Mouse (Mus musculus) kidney, embryonic 15.5 days (tissue): Measurements from ENCODE around the gene Chrne. TPM values are rescaled to one million over a fixed set of nuclear protein-coding genes. Genes with fewer than 3 reads are reported as not detected.
"Not testable (repeated sequence)": the region's sequence is repeated elsewhere in the genome, so short reads cannot be mapped to it uniquely, and the experiment has no call there.

Experiments
- ATAC-seq: fragments of 200-750 bp; cut with Nextera tagmentation; replicated peaks from 2 replicates; pipeline ENCODE4 v1.8.0; 2017; ENCODE audit warnings: moderate TSS enrichment; ENCODE audit not compliant: low FRiP score
- H3K27ac ChIP-seq: fragments of 300-500 bp; sonication (generic); 2 replicates; pipeline ENCODE4 v1.5.1; 2015; ENCODE audit warnings: mild to moderate bottlenecking, inconsistent platforms
- H3K27me3 ChIP-seq: fragments of 300-500 bp; sonication (generic); 2 replicates; pipeline ENCODE4 v1.6.1; 2015; ENCODE audit warnings: inconsistent platforms
- H3K36me3 ChIP-seq: fragments of 300-500 bp; sonication (generic); 2 replicates; pipeline ENCODE4 v1.6.1; 2015; ENCODE audit warnings: inconsistent platforms
- H3K4me1 ChIP-seq: fragments of 300-500 bp; sonication (generic); 2 replicates; pipeline ENCODE4 v1.6.1; 2015; ENCODE audit warnings: inconsistent platforms
- H3K4me2 ChIP-seq: fragments of 300-500 bp; sonication (generic); 2 replicates; pipeline ENCODE4 v1.6.1; 2015; ENCODE audit warnings: moderate library complexity, mild to moderate bottlenecking, inconsistent platforms
- H3K4me3 ChIP-seq: fragments of 300-500 bp; sonication (generic); replicated peaks from 2 replicates; pipeline ENCODE4 v1.5.1; 2015; ENCODE audit warnings: mild to moderate bottlenecking, inconsistent platforms
- H3K9ac ChIP-seq: fragments of 300-500 bp; sonication (generic); 2 replicates; pipeline ENCODE4 v1.6.1; 2015; ENCODE audit warnings: mild to moderate bottlenecking, inconsistent platforms
- H3K9me3 ChIP-seq: fragments of 300-500 bp; sonication (generic); replicated peaks from 2 replicates; pipeline ENCODE4 v1.6.1; 2016; ENCODE audit warnings: inconsistent platforms
- WGBS: fragments of 180-500 bp; shearing (Covaris S2); methylation state at CpG from one replicate; pipeline ENCODE4 v1.1.7; 2015; ENCODE audit warnings: mixed read lengths; 5-methylcytosine and 5-hydroxymethylcytosine counted together
- polyA plus RNA-seq: library from polyadenylated mRNA; unstranded; fragments of >200 nt; fragmentation: Nextera tagmentation; extraction: Ambion mirVana; gene quantifications from 2 replicates; pipeline ENCODE4 v1.2.1, GENCODE M21; 2015

Gene Chrne
- polyA plus RNA-seq, 1 experiment from 2014 or later: 0.27 TPM

DNA sequence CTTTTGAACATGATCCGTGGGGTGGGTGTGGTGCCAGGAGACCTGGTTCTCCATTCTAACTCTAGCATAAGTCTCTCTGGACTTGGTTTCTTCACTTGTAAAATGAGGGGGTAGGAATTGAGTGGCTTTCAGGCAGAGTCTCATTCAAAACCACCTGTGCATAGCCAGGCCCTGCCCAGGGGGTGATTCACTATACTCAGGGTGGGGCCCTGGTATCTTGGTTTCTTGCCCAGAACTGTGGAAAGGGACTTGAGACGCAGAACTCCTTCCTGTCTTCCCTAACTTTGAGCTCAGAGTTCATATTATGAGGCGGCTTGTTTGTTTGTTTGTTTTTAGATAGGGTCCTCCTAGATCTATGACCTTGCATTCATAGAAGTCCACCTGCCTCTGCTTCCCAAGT is 41.8 kb downstream of the Chrne start:
- Histone ChIP-seq H3K4me3 (no peak overlapping the region), H3K36me3 (no peaks in the 10 kb centered on the region), H3K27me3 (no peaks in the 10 kb centered on the region), H3K9me3 (no peaks in the 10 kb centered on the region), H3K9ac (no peak overlapping the region), H3K4me1 (peaks cover 61% of the 10 kb centered on the region), H3K27ac (0 out of 2 replicates have a peak overlapping the region, but pooled peaks have one; percentile 50), H3K4me2 (no peak overlapping the region)
- ATAC-seq: no peak
- WGBS: 73% methylated on average over 3 of the region's 3 CpGs

- Histone ChIP-seq H3K27ac (0 out of 2 replicates have a peak overlapping the region, but pooled peaks have one; percentile 23), H3K4me2 (no peak overlapping the region), H3K9me3 (no peaks in the 10 kb centered on the region), H3K27me3 (no peaks in the 10 kb centered on the region), H3K4me3 (no peak overlapping the region), H3K36me3 (no peaks in the 10 kb centered on the region), H3K4me1 (peaks cover 49% of the 10 kb centered on the region), H3K9ac (no peak overlapping the region)
- ATAC-seq: no peak
- WGBS: 80% methylated on average over 6 of the region's 6 CpGs
Measured at GRCm38 (mm10) chr11:70573872-70574271, 45.1 kb downstream of the Chrne start.

DNA sequence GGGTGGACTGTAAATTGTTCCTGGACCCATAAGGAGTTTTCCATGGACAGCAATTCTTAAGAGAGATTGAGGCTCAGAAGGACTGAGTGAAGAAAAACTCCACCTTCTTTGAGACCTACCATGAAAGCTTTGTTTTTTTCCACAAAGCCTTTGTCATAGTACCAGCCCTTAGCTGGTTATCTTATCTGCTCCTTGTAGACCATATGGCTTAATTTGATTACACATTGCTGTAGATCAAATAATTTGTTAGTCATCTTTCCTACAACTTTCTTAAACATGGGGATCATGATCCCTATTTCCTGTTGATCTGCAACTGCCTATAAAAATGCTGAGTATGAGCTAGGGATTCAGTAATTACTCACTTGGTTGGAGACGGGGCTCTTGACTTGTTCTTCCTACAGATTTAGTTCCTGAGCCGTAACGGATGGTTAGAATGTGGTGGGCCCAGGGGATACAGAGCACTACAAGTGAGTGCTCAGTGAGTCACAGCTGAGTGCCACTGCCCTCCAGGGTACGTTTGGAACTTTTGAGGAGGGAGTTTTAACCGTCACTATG is 46.6 kb downstream of the Chrne start:
- Histone ChIP-seq H3K27ac (peak overlapping the region; percentile 63), H3K9ac (no peak overlapping the region), H3K36me3 (peaks cover 11% of the 10 kb centered on the region), H3K4me2 (no peak overlapping the region), H3K27me3 (no peaks in the 10 kb centered on the region), H3K4me3 (no peak overlapping the region), H3K4me1 (peaks cover 34% of the 10 kb centered on the region), H3K9me3 (no peaks in the 10 kb centered on the region)
- ATAC-seq: no peak; the same call in 1 of the 2 replicates
- WGBS: 26% methylated on average over 5 of the region's 5 CpGs

- peaks cover 31% of the 10 kb centered on the region for H3K4me1 ChIP-seq
- H3K4me2 ChIP-seq: no peak overlapping the region
Measured at GRCm38 (mm10) chr11:70571641-70572040, 47.4 kb downstream of the Chrne start.

DNA sequence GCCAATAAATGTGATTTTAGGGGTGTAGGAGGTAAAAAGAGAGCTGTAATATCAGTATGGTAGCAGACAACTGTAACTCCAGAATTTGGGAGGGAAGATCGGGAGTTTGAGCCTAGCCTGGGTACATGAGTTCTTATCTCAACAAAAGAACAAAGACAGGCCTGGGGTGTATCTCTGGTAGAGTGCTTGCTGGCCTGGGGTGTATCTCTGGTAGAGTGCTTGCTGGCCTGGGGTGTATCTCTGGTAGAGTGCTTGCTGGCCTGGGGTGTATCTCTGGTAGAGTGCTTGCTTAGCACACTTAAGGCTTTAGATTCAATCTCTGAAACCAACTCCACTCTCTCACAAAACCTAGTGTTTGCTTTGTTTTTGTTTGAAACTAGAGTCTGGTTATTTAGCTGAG is 48.4 kb downstream of the Chrne start:
- H3K27me3 ChIP-seq, H3K27ac ChIP-seq, H3K4me3 ChIP-seq, H3K9me3 ChIP-seq, ATAC-seq, H3K9ac ChIP-seq, H3K4me2 ChIP-seq: not testable (repeated sequence)
- H3K4me1 ChIP-seq: peaks cover 40% of the 10 kb centered on the region
- 87% methylated on average over 1 of the region's 1 CpGs for whole genome bisulfite sequencing
- H3K36me3 ChIP-seq: peaks cover 14% of the 10 kb centered on the region

More at GRCm38 (mm10) chr11:70571641-70572040, 47.4 kb downstream of the Chrne start:
- no peak for ATAC-seq
- peaks cover 12% of the 10 kb centered on the region for H3K36me3 ChIP-seq
- H3K27me3 ChIP-seq: no peaks in the 10 kb centered on the region
- peak overlapping the region; percentile 63 for H3K27ac ChIP-seq
- H3K9me3 ChIP-seq: no peaks in the 10 kb centered on the region
- no peak overlapping the region for H3K4me3 ChIP-seq
- 84% methylated on average over 1 of the region's 1 CpGs for WGBS
- no peak overlapping the region for H3K9ac ChIP-seq

GRCm38 (mm10) chr11:70566586-70566985 is 52.4 kb downstream of the Chrne start:
- H3K9ac ChIP-seq: no peak overlapping the region
- H3K9me3 ChIP-seq: no peaks in the 10 kb centered on the region
- 45% methylated on average over 7 of the region's 7 CpGs for WGBS
- H3K36me3 ChIP-seq: peaks cover 14% of the 10 kb centered on the region
- H3K27ac ChIP-seq: no peak overlapping the region
- H3K27me3 ChIP-seq: no peaks in the 10 kb centered on the region
- ATAC-seq: no peak
- H3K4me3 ChIP-seq: no peak overlapping the region
- H3K4me1 ChIP-seq: peaks cover 43% of the 10 kb centered on the region
- no peak overlapping the region for H3K4me2 ChIP-seq

Other genes starting within 250 kb of the Chrne start
- gene Pelp1, start 209.2 kb downstream of the Chrne start, polyA plus RNA-seq: 40.1 and 42.1 TPM in 2 replicates
- 15.4 and 15.5 TPM in 2 replicates for gene Arrb2, start 186.6 kb downstream of the Chrne start, polyA plus RNA-seq
- 38.8 and 42.0 TPM in 2 replicates for gene Med11, start 167.3 kb downstream of the Chrne start, polyA plus RNA-seq
- gene Zmynd15, start 159.8 kb downstream of the Chrne start, polyA plus RNA-seq: 0.63 and 0.66 TPM in 2 replicates
- 6.0 and 6.9 TPM in 2 replicates for gene Cxcl16, start 159.2 kb downstream of the Chrne start, polyA plus RNA-seq
- gene Tm4sf5, start 114.0 kb downstream of the Chrne start, polyA plus RNA-seq: 0.82 and 0.88 TPM in 2 replicates
- gene Vmo1, start 104.6 kb downstream of the Chrne start, polyA plus RNA-seq: 0.35 and 0.40 TPM in 2 replicates
- 0.91 and 1.1 TPM in 2 replicates for gene Gltpd2, start 100.0 kb downstream of the Chrne start, polyA plus RNA-seq
- gene Psmb6, start 93.8 kb downstream of the Chrne start, polyA plus RNA-seq: 755 and 782 TPM in 2 replicates
- not detected in 2 replicates for gene Gm40193, start 86.3 kb downstream of the Chrne start, polyA plus RNA-seq
- gene Pld2, start 79.2 kb downstream of the Chrne start, polyA plus RNA-seq: 6.5 and 8.2 TPM in 2 replicates
- 14.8 and 15.8 TPM in 2 replicates for gene Mink1, start 56.3 kb downstream of the Chrne start, polyA plus RNA-seq
- not detected in 2 replicates for gene 4930544D05Rik, start 3.4 kb downstream of the Chrne start, polyA plus RNA-seq
- gene Gp1ba, start 19.9 kb upstream of the Chrne start, polyA plus RNA-seq: 0.19 and 0.30 TPM in 2 replicates
- gene Rnf167, start 28.0 kb upstream of the Chrne start, polyA plus RNA-seq: 115 and 122 TPM in 2 replicates
- 178 and 186 TPM in 2 replicates for gene Slc25a11, start 28.3 kb upstream of the Chrne start, polyA plus RNA-seq
- 1,914 and 2,031 TPM in 2 replicates for gene Pfn1, start 35.4 kb upstream of the Chrne start, polyA plus RNA-seq
- 30.3 and 38.5 TPM in 2 replicates for gene Eno3, start 38.0 kb upstream of the Chrne start, polyA plus RNA-seq
- gene Spag7, start 50.2 kb upstream of the Chrne start, polyA plus RNA-seq: 181 and 202 TPM in 2 replicates
- gene Camta2, start 68.9 kb upstream of the Chrne start, polyA plus RNA-seq: 12.8 and 14.1 TPM in 2 replicates
- 1.2 and 2.3 TPM in 2 replicates for gene Inca1, start 80.9 kb upstream of the Chrne start, polyA plus RNA-seq
- 3.5 and 3.6 TPM in 2 replicates for gene Kif1c, start 81.3 kb upstream of the Chrne start, polyA plus RNA-seq
- 6.8 and 8.1 TPM in 2 replicates for gene Zfp3, start 145.0 kb upstream of the Chrne start, polyA plus RNA-seq
- 0.25 TPM in 1 of 2 replicates, not detected in the other for gene Scimp, start 193.4 kb upstream of the Chrne start, polyA plus RNA-seq
- gene Rabep1, start 225.6 kb upstream of the Chrne start, polyA plus RNA-seq: 36.5 and 36.8 TPM in 2 replicates